Mouse (Mus musculus) embryonic stem cell, embryonic (primary cell): ENCODE results near the gene Arhgap33.

ENCODE experiments used
- CTCF ChIA-PET, 4 experiments: fragments of 300-600 bp in 2 of 4; fragments of 350-600 bp in 2 of 4; sonication (Branson Sonifier 250); formaldehyde crosslinking; loops; one replicate each; lab custom pipeline; 2022; ENCODE audit warnings: inconsistent platforms in 2 of 4; lab: Charles Lee
- POLR2A ChIA-PET, 4 experiments: fragments of 300-600 bp in 2 of 4; fragments of 350-600 bp in 2 of 4; sonication (Branson Sonifier 250); formaldehyde crosslinking; loops; one replicate each; lab custom pipeline; 2022; ENCODE audit warnings: antibody characterized with exemption in 4 of 4, inconsistent platforms in 1 of 4; lab: Charles Lee

Gene Arhgap33

DNA sequence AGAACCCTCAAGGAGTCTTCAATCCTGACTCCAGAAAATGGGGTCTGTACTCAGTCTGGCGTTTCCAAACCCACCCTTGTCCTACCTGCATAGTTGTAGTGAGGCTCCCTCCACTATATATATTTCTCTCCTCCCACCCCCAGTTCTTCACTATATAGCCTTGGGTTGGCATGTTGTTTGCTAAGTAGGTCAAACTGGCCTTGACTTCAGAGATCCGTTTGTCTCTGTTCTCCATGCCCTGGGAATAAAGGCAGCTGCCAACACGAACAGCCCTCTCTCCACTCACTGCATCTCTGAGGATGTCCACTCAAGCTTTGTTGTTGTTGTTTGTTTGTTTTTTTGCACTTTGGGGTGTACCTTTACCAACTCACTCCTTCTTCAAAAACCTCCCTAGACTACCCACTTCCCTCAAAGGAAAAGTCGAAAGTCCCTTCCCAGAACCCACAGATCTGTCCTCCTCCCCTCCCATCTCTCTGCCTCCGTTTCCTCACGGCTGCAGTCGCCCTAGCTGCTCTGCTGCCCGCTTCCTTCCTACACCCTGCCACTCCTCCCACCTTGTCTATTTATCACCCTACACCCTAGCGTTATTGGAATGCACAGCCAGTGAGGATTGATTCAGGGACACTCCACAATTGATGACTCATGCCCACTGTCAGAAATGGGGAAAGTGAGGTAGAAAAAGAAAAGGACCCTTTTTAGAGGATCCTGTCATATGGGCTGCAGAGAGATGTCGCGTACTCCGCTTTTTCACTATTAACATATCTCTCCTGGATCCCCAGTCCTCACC is 24.0 kb upstream of the Arhgap33 start:
- POLR2A ChIA-PET, result interaction anchor here in 3 of 4 experiments (0.5 to 4.0 kb wide), 7 partner anchors 9 to 398 kb away, joined by 4 to 29 read pairs (median 4); partner anchors contain the start of genes Kmt2b (in 1 of the 3), Thap8 (in 1 of the 3) and Wdr62 (in 1 of the 3)
- CTCF ChIA-PET, result interaction anchor here in 2 of 4 experiments (0.9 to 2.0 kb wide), 2 partner anchors 55 to 68 kb away, joined by 3 to 8 read pairs; no protein-coding TSS in a partner anchor

- CTCF ChIA-PET, result interaction anchor here in 3 of 4 experiments (0.6 to 2.0 kb wide), 8 partner anchors 9 to 210 kb away, joined by 3 to 8 read pairs (median 4); no protein-coding TSS in a partner anchor
- POLR2A ChIA-PET, result interaction anchor here (0.5 to 4.0 kb wide), 17 partner anchors 9 to 399 kb away, joined by 3 to 29 read pairs (median 4); partner anchors contain the start of genes Prodh2 (in 1 of the 4) and Wdr62 (in 1 of the 4)
Measured at GRCm38 (mm10) chr7:30557901-30558514, 23.1 kb upstream of the Arhgap33 start.

GRCm38 (mm10) chr7:30556894-30557536 is 22.2 kb upstream of the Arhgap33 start:
- CTCF ChIA-PET, result interaction anchor here (0.6 to 2.0 kb wide), 12 partner anchors 10 to 406 kb away, joined by 3 to 8 read pairs (median 3); partner anchors contain the start of gene Haus5 (in 1 of the 4)
- POLR2A ChIA-PET, result interaction anchor here in 3 of 4 experiments (0.6 to 4.0 kb wide), 18 partner anchors 8 to 1576 kb away, joined by 3 to 29 read pairs (median 4); partner anchors contain the start of genes Wdr62 (in 2 of the 3), Eif3k (in 1 of the 3) and Prodh2 (in 1 of the 3)

DNA sequence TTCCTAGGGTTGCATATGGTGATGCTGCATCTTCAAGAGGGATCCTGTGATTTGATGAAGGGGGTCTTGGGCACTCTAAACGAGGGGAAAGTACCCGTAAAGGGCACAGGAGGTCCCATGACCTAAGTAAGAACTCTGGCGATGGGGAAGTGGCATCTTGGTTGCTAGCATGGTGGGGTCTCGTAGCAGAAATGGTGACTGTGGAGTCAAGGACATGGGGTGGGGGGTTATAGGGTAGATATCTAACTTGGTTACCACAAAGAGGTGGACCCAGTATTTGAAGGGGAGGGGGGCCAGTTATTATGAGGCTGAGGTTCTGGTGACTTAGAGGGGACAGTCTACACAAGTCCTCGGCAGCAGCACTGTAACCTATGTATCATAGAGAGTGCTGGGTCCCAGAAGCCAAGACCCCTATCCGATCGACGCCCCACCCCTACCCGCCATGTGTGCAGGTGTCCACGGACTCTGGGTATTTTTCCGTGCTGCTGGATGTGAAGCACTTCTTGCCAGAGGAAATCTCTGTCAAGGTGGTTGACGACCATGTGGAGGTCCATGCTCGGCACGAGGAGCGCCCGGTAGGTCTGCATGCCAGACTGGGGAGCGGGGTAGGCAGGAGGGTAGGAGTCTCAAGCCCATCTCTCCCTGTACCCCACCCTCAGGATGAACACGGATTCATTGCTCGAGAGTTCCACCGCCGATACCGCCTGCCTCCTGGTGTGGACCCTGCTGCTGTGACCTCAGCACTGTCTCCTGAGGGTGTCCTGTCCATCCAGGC is 19.1 kb upstream of the Arhgap33 start:
- ChIA-PET POLR2A (interaction anchor here in 2 of 4 experiments (1.7 to 3.1 kb wide), 10 partner anchors 9 to 64 kb away, joined by 4 to 32 read pairs (median 10); partner anchors contain the start of genes Gm49396 (in 2 of the 2), Psenen (in 2 of the 2) and U2af1l4 (in 2 of the 2)), CTCF (interaction anchor here in 1 of 4 experiments (2.8 kb wide), 1 partner anchor 222 kb away, joined by 10 read pairs; no protein-coding TSS in a partner anchor)

DNA sequence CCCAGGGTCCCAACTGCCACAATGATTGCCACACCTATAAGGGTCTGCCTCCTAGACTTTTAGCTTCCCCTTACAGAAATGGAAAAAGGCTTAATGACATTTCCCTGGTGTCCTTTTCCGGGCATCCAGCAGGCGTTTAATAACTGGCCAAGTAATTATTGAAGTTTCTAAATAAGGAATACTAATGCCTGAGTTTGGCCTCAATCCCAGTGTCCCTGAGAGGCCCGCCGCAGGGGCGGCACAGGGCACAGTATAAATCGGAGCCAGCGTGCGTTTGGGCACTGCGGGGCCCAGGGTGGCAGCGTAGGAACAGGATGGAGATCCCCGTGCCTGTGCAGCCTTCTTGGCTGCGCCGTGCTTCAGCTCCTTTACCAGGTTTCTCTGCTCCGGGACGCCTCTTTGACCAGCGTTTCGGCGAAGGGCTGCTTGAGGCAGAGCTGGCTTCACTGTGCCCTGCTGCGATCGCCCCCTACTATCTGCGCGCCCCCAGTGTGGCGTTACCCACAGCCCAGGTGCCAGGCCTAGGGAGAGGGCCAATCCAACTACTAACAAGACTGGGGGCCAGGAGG is 18.2 kb upstream of the Arhgap33 start:
- CTCF ChIA-PET, result interaction anchor here (0.6 to 2.8 kb wide), 10 partner anchors 10 to 221 kb away, joined by 3 to 14 read pairs (median 4); partner anchors contain the start of genes Gm49396 (in 1 of the 4), Psenen (in 1 of the 4) and U2af1l4 (in 1 of the 4)
- POLR2A ChIA-PET, result interaction anchor here in 3 of 4 experiments (0.5 to 3.1 kb wide), 70 partner anchors 8 to 1571 kb away, joined by 3 to 32 read pairs (median 4); partner anchors contain the start of genes Gm49396 (in 3 of the 3), Psenen (in 3 of the 3), U2af1l4 (in 3 of the 3) and Wdr62 (in 2 of the 3)

- POLR2A ChIA-PET, result interaction anchor here in 3 of 4 experiments (0.5 to 3.1 kb wide), 78 partner anchors 8 to 1570 kb away, joined by 3 to 32 read pairs (median 4); partner anchors contain the start of genes Gm49396 (in 3 of the 3), Psenen (in 3 of the 3), U2af1l4 (in 3 of the 3) and Wdr62 (in 2 of the 3)
- CTCF ChIA-PET, result interaction anchor here (0.6 to 2.8 kb wide), 15 partner anchors 11 to 246 kb away, joined by 3 to 14 read pairs (median 3); partner anchors contain the start of genes Gm49396 (in 1 of the 4), Psenen (in 1 of the 4) and U2af1l4 (in 1 of the 4)
Measured at GRCm38 (mm10) chr7:30552102-30553020, 17.5 kb upstream of the Arhgap33 start, which contains the start of the genes Hspb6 and Proser3. TSS of gene Hspb6 (plus strand) at chr7:30552178. TSS of gene Proser3 (minus strand) at chr7:30552299.

DNA sequence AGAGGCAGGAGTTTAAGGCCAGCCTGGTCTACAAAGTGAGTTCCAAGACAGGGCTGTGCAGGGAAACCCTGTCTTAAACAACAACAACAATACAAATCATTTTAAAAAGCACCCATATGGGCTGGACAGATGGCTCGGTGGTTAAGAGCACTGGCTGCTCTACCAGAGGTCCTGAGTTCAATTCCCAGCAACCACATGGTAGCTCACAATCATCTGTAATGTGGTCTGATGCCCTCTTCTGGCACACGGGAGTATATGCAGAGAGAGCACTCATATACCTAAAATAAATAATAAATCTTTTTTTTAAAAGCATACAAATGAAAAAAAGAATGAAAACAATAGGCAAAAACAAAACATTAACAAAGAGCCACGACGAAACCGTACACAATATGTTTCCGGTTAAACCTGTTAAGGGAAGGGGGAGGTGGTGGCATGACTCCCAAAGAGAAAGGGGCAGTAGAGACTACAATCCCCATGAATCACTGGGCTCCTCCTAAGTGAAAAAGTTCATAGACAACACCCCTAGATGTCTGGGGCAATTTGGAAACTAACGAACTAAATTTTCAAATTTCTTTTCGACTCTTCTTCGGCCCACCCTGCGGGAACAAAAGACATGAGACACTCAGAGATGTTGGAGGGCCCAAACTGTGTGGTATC is 16.7 kb upstream of the Arhgap33 start:
- CTCF ChIA-PET, result interaction anchor here in 3 of 4 experiments (0.6 to 2.8 kb wide), 14 partner anchors 12 to 245 kb away, joined by 3 to 14 read pairs (median 4); no protein-coding TSS in a partner anchor
- POLR2A ChIA-PET, result interaction anchor here in 3 of 4 experiments (0.6 to 3.1 kb wide), 48 partner anchors 8 to 918 kb away, joined by 3 to 32 read pairs (median 4); partner anchors contain the start of genes Gm49396 (in 2 of the 3), Psenen (in 2 of the 3), U2af1l4 (in 2 of the 3) and Wdr62 (in 2 of the 3)

- POLR2A ChIA-PET, result interaction anchor here in 3 of 4 experiments (0.6 to 3.1 kb wide), 5 partner anchors 9 to 918 kb away, joined by 3 to 21 read pairs (median 3); partner anchors contain the start of gene Lin37 (in 1 of the 3)
Measured at GRCm38 (mm10) chr7:30550603-30551002, 15.7 kb upstream of the Arhgap33 start.

DNA sequence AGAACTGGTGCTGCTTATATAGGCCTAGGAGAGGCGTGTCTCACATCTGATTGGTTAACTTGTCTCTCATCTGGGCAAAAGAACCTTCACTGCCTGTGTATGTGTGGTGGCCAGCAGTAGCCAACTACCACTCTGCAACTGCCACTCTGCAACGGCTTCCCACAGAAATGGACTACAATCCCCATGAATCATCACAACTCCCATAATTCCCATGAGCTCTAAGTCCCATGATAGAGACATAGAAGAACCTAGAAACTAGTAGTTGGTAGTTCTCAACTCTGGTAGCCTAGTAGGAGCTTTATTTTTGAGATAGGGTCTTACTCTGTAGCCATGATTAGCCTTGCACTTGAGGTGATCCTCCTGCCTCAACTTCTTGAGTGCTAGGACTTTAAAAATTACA is 15.0 kb upstream of the Arhgap33 start:
- ChIA-PET CTCF (interaction anchor here in 2 of 4 experiments (0.6 to 1.7 kb wide), 2 partner anchors 35 to 58 kb away, joined by 3 to 4 read pairs; no protein-coding TSS in a partner anchor), POLR2A (interaction anchor here in 2 of 4 experiments (0.7 to 1.6 kb wide), 3 partner anchors 8 to 196 kb away, joined by 3 read pairs; partner anchors contain the start of gene Kmt2b (in 1 of the 2))

More at GRCm38 (mm10) chr7:30550603-30551002, 15.7 kb upstream of the Arhgap33 start:
- CTCF ChIA-PET, result interaction anchor here in 1 of 4 experiments (1.0 to 2.7 kb wide), 3 partner anchors 57 to 204 kb away, joined by 3 to 14 read pairs (median 4); no protein-coding TSS in a partner anchor

DNA sequence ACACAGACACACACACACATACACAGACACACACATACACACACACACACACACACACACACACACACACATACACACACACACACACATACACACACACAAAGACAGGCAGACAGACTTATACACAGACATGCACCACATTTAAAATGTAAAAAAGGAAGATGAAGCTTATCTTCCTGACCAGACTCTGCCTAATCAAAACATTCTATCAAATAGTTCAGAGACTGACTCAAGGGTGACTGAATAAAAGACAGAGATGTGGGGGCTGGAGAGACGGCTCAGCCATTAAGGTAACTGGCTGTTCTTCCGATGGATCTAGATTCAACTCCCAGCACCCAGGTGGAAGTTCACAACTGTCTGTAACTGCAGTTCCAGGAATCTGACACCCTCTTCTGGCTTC is 9.5 kb upstream of the Arhgap33 start:
- ChIA-PET CTCF (no interaction called here), POLR2A (interaction anchor here in 1 of 4 experiments (2.2 kb wide), 1 partner anchor 8 kb away, joined by 7 read pairs; the partner anchor contains the start of genes Hspb6 and Proser3)

- CTCF ChIA-PET, result interaction anchor here in 2 of 4 experiments (0.9 to 1.3 kb wide), 2 partner anchors 13 to 48 kb away, joined by 3 read pairs; partner anchors contain the start of gene Prodh2 (in 1 of the 2)
- POLR2A ChIA-PET, result interaction anchor here in 3 of 4 experiments (0.6 to 1.9 kb wide), 10 partner anchors 12 to 254 kb away, joined by 3 to 13 read pairs (median 4); partner anchors contain the start of genes Aplp1 (in 1 of the 3), Gm49396 (in 1 of the 3), Hspb6 (in 1 of the 3) and Proser3 (in 1 of the 3)
Measured at GRCm38 (mm10) chr7:30540572-30540971, 5.7 kb upstream of the Arhgap33 start.

DNA sequence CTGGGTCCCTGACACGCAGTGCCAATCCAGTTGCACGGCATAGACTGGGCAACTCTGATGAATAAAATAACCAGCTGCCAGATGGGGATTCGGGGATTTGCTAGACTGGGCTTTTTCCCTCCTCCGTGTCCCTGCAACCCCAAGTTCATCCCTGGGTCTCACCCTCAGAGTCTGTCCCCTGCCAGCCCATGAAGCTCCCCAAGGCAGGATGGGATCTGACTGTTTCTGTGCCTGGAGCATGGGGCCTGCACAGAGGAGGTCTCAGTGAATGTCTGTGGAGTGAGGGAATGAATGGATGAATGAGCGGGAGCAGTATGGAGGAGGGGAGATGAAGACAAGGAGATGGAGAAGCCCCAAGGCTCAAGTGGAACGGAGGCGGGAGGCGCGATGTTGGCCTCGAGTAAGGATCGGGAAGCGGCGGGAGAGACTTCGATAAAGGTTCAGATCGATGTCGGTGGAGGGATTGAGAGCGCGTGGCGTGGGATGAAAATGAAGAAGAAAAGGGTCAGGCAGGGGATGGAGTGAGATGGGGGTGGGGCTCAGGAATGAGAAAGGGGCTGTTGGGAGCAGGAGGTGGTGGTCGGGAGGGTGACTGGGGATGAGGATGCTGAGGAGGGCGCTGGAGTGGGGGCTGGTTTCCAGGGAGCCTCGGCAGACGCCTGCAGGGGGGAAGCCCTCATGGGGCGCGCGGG is 773 bp downstream of the Arhgap33 start:
- ChIA-PET POLR2A (interaction anchor here (0.6 to 1.6 kb wide), 6 partner anchors 18 to 180 kb away, joined by 3 to 6 read pairs (median 3); partner anchors contain the start of genes Proser3 (in 2 of the 4), Gm49396 (in 1 of the 4), Hspb6 (in 1 of the 4) and U2af1l4 (in 1 of the 4)), CTCF (no interaction called here)

- ChIA-PET POLR2A (interaction anchor here in 2 of 4 experiments (0.9 to 1.6 kb wide), 5 partner anchors 9 to 181 kb away, joined by 3 to 6 read pairs (median 3); partner anchors contain the start of genes Gm49396 (in 1 of the 2), Hspb6 (in 1 of the 2), Proser3 (in 1 of the 2) and U2af1l4 (in 1 of the 2)), CTCF (no interaction called here)
Measured at GRCm38 (mm10) chr7:30532931-30533330, 1.9 kb downstream of the Arhgap33 start.
